Mouse (Mus musculus): ENCODE data around the gene D17Wsu92e. TPM values are rescaled to one million over a fixed set of nuclear protein-coding genes. Genes with fewer than 3 reads are reported as not detected.

D17Wsu92e gene
- polyA plus RNA-seq, 1 experiment, result 196 TPM

DNA sequence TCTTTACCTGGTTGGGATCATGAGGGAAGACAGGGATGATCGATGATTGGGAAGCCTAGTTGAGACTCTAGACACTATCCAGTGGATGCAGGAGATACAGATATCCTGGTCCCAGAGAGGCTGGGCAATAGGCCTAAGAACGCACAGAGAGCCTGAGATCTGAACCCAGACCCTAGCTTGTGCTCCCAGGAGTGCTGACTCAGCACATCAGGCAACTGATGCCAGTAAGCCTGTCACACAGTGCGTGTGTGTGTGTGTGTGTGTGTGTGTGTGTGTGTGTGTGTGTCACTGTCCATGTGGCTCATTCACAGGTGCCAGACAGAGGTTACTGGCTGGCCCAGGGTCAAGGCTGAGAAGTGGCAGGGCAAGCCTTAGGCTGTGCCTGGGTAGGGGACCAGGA is 87.8 kb downstream of the D17Wsu92e start:
- TF ChIP-seq CTCF (IDR thresholded peaks at IDR 0.05; ENCODE audit: extremely low read depth, insufficient read depth, low read length) (no peak), POLR2A (IDR thresholded peaks at IDR 0.05; ENCODE audit: extremely low read depth, insufficient read depth, low read length) (no peak)
- Histone ChIP-seq H3K4me3 (ENCODE audit: insufficient read depth, low read length) (no peak overlapping the region), H3K4me1 (ENCODE audit: control insufficient read depth, insufficient read depth, low read length) (no peaks in the 10 kb centered on the region), H3K27ac (ENCODE audit: insufficient read depth, low read length) (no peak overlapping the region)

DNA sequence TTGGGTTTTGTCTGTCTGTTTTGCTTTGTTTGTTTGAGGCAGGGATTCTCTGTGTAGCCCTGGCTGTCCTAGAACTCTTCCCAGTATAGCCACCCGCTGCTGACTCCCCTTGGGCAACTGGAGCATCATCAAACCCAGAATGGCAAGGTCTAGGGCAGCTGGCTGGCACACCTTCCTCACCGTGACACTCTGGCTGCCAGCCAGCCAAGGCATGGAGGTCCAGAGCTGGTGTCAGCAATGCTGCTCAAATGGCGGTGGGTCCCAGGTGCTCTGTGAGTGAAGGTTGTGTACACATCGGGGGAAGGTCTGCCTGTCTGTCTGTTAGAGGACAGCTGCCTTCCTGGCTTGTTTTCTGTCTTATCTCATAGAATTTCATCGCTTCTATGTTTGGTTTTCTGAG is 88.3 kb downstream of the D17Wsu92e start:
- no peak overlapping the region for H3K27ac ChIP-seq (ENCODE audit: insufficient read depth, low read length)
- H3K4me1 ChIP-seq (ENCODE audit: control insufficient read depth, insufficient read depth, low read length), result no peaks in the 10 kb centered on the region
- TF ChIP-seq POLR2A (IDR thresholded peaks at IDR 0.05; ENCODE audit: extremely low read depth, insufficient read depth, low read length) (no peak), CTCF (IDR thresholded peaks at IDR 0.05; ENCODE audit: extremely low read depth, insufficient read depth, low read length) (no peak)
- H3K4me3 ChIP-seq (ENCODE audit: insufficient read depth, low read length), result no peak overlapping the region

DNA sequence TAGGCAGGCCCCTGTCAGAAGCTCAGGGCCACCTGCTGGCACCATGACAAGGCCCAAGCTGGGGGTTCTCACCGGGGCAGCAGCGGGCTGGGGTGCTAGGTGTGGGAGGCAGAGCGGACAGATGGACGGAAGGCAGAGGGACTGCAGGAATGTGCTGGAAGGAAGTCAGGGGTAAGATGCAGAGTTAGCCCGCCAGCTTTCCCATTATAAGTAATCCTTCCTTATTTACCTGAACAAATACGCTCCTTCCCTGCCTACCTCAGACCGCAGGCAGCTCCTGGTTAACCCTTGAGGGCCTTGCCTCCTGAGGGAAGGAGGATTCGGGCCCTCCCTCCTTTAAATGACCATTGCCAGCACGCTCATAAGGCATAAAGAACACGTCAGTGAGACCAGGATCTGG is 91.7 kb downstream of the D17Wsu92e start, which contains the start of gene Spdef:
Spdef (minus strand) TSS at position 186 of the 400 bp plus-strand sequence.
- no peak within 1 kb of the TSS for H3K4me3 ChIP-seq (ENCODE audit: insufficient read depth, low read length)
- TF ChIP-seq CTCF (IDR thresholded peaks at IDR 0.05; ENCODE audit: extremely low read depth, insufficient read depth, low read length), result no peak
- TF ChIP-seq POLR2A (IDR thresholded peaks at IDR 0.05; ENCODE audit: extremely low read depth, insufficient read depth, low read length), result no peak
- no peaks in the 10 kb centered on the region for H3K4me1 ChIP-seq (ENCODE audit: control insufficient read depth, insufficient read depth, low read length)
- no peak within 1 kb of the TSS for H3K27ac ChIP-seq (ENCODE audit: insufficient read depth, low read length)

DNA sequence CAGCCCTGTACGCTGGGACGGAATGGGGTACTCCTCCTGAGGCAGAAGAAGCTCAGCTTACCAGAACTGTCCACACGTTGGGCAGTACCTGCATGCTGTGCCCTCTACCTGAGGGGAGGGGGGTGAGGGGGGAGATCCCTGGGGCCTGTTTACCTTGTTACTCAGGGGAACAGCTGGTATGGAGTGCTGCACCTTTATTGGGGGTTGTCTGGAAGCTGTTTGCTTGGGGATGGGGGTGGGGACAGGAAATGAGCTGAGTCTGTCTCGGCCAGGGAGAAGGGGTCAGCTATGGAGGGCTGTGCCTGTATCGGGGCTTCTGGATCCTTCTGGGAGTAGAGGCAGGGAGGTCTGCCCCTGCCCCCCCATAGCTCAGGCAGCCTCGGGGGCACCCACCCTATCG is 93.9 kb downstream of the D17Wsu92e start:
- Histone ChIP-seq H3K4me1 (ENCODE audit: control insufficient read depth, insufficient read depth, low read length) (no peaks in the 10 kb centered on the region), H3K27ac (ENCODE audit: insufficient read depth, low read length) (no peak overlapping the region), H3K4me3 (ENCODE audit: insufficient read depth, low read length) (no peak overlapping the region)
- TF ChIP-seq POLR2A (IDR thresholded peaks at IDR 0.05; ENCODE audit: extremely low read depth, insufficient read depth, low read length) (no peak), CTCF (IDR thresholded peaks at IDR 0.05; ENCODE audit: extremely low read depth, insufficient read depth, low read length) (no peak)

DNA sequence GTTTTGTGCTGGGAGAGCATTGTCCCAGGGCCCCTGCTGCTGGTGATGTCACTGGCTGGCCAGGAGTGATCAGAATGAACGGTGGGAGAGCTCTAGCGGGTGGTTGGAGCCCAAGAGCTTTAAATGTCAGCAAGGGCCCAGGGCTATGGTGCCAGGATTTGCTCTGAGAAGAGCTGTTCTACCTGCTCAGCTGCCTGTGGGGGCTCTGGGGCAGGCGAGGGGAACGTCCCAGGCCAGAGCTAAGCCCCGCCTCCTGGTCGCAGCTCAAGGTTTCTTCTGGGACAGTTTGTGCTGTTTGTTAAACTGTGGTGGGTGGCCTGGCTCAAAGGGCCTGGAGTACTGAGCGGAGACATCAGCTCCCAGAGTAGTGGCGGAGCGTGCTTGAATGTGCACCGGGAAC is 95.0 kb downstream of the D17Wsu92e start:
- TF ChIP-seq CTCF (IDR thresholded peaks at IDR 0.05; ENCODE audit: extremely low read depth, insufficient read depth, low read length), result no peak
- no peak for TF ChIP-seq POLR2A (IDR thresholded peaks at IDR 0.05; ENCODE audit: extremely low read depth, insufficient read depth, low read length)

DNA sequence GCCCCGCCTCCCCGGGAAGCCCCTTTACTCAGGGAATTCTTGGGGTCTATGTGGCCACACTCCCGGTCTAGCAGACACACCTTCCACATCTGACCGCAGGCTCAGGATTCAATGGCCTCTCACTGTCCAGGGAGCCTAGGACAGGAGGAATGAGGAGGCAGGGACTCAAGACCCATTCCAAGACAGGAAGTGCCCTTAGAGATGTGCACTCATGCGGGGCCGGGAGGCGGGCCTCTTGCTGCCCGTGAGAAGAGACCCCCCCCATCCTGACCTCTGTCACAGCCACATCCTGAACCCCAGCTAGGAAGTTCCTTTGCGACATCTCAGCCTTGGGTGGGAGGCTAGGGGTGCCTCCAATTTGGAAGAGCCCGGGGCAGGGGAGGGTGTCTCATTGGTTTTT is 95.4 kb downstream of the D17Wsu92e start:
- TF ChIP-seq POLR2A (IDR thresholded peaks at IDR 0.05; ENCODE audit: extremely low read depth, insufficient read depth, low read length), result no peak
- TF ChIP-seq CTCF (IDR thresholded peaks at IDR 0.05; ENCODE audit: extremely low read depth, insufficient read depth, low read length), result no peak
- H3K4me1 ChIP-seq (ENCODE audit: control insufficient read depth, insufficient read depth, low read length), result no peaks in the 10 kb centered on the region
- H3K27ac ChIP-seq (ENCODE audit: insufficient read depth, low read length), result no peak overlapping the region
- H3K4me3 ChIP-seq (ENCODE audit: insufficient read depth, low read length), result no peak overlapping the region

More for the DNA sequence above, 95.0 kb downstream of the D17Wsu92e start:
- Histone ChIP-seq H3K27ac (ENCODE audit: insufficient read depth, low read length) (no peak overlapping the region), H3K4me1 (ENCODE audit: control insufficient read depth, insufficient read depth, low read length) (no peaks in the 10 kb centered on the region), H3K4me3 (ENCODE audit: insufficient read depth, low read length) (no peak overlapping the region)

DNA sequence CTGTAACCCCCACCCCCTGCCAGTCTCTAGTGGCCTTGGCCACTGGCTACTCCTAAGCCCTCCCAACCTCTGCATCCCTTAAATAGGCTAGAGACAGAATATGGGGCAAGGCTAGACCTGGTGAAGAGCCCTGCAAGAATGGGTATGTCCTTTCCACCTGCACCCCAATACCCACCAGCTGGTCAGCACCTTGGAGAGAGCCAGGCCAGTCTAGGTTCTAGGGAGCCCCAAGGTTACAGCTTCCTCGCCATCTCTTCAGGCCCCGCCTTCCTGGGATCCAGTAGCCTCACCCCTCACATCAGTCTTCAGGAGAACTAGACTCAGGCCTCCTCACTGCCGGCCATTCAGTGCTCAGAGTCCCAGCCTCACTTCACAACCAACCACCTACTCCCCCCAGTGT is 96.1 kb downstream of the D17Wsu92e start:
- no peak overlapping the region for H3K27ac ChIP-seq (ENCODE audit: insufficient read depth, low read length)
- no peak overlapping the region for H3K4me3 ChIP-seq (ENCODE audit: insufficient read depth, low read length)
- no peaks in the 10 kb centered on the region for H3K4me1 ChIP-seq (ENCODE audit: control insufficient read depth, insufficient read depth, low read length)
- TF ChIP-seq POLR2A (IDR thresholded peaks at IDR 0.05; ENCODE audit: extremely low read depth, insufficient read depth, low read length) (no peak), CTCF (IDR thresholded peaks at IDR 0.05; ENCODE audit: extremely low read depth, insufficient read depth, low read length) (no peak)

DNA sequence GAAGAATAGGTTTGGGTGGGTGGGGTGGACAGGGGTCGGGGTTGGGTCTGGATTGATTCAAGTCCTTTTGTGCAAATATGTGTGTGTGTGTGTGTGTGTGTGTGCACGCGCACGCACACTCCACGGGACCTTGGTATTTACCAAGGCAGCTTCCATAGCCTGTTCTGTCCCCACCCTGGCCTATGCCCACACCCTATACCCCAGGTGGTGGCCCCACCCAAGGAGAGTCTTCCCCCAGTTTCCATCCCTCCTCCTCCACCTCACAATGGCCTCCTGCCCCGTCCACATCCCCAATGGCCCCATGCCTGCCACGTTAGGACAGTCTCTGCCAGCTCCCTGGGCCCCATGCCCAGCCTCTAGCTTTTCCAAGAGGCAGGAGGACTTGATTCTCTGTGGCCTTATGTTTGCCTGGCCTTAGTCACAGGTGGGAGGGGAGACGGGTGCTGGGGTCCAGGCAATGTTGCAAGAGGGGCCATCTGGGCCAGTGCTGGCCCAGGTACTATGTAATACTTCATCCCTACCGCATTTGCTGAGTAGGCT is 99.3 kb downstream of the D17Wsu92e start:
- Histone ChIP-seq H3K27ac (ENCODE audit: insufficient read depth, low read length) (no peak overlapping the region), H3K4me3 (ENCODE audit: insufficient read depth, low read length) (no peak overlapping the region), H3K4me1 (ENCODE audit: control insufficient read depth, insufficient read depth, low read length) (no peaks in the 10 kb centered on the region)
- TF ChIP-seq POLR2A (IDR thresholded peaks at IDR 0.05; ENCODE audit: extremely low read depth, insufficient read depth, low read length) (no peak), CTCF (IDR thresholded peaks at IDR 0.05; ENCODE audit: extremely low read depth, insufficient read depth, low read length) (no peak)

DNA sequence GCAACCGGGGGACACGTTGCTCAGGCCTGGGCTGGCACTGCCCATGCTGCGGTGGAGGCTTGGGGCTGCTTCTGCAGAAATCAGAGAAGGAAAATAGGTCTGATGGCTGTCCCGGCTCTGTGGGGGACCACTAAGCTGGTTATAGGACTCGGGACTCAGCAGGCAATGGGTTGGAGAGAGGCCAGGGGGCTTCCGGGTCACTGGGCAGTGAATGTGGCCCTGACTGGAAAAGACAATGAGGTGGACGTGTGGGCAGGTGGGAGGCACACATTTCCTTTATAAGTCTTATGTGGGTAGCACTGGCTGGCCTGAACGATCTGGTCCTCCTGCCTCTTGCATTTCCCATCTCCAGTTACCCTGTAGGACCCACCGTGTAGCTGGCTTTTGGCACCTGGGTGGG is 100.1 kb downstream of the D17Wsu92e start:
- no peaks in the 10 kb centered on the region for H3K4me1 ChIP-seq (ENCODE audit: control insufficient read depth, insufficient read depth, low read length)
- no peak for TF ChIP-seq POLR2A (IDR thresholded peaks at IDR 0.05; ENCODE audit: extremely low read depth, insufficient read depth, low read length)
- no peak for TF ChIP-seq CTCF (IDR thresholded peaks at IDR 0.05; ENCODE audit: extremely low read depth, insufficient read depth, low read length)
- no peak overlapping the region for H3K4me3 ChIP-seq (ENCODE audit: insufficient read depth, low read length)
- H3K27ac ChIP-seq (ENCODE audit: insufficient read depth, low read length), result no peak overlapping the region

DNA sequence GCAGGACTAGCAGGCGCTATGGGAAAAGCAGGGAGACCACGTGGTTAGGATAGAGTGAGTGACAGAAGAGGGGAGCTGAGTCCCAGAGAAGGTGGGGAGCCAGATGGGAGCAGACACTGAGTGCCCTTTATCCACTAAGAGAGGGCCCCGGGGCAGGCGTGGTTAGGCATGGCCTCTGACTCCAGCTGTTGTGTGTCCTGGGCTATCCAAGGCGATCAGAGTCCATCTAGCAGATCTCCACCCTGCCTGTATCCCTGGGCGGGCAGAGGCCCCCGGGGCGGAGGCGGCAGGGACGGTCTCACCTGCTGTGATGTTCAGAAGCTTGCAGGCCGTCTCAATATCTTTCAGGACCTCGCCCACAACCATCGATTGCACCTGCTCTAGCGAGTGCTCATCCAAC is 100.8 kb downstream of the D17Wsu92e start:
- H3K4me3 ChIP-seq (ENCODE audit: insufficient read depth, low read length), result no peak overlapping the region
- H3K4me1 ChIP-seq (ENCODE audit: control insufficient read depth, insufficient read depth, low read length), result no peaks in the 10 kb centered on the region
- no peak for TF ChIP-seq CTCF (IDR thresholded peaks at IDR 0.05; ENCODE audit: extremely low read depth, insufficient read depth, low read length)
- TF ChIP-seq POLR2A (IDR thresholded peaks at IDR 0.05; ENCODE audit: extremely low read depth, insufficient read depth, low read length), result no peak
- H3K27ac ChIP-seq (ENCODE audit: insufficient read depth, low read length), result no peak overlapping the region
